Mouse (Mus musculus) liver, postnatal 0 days (tissue): ENCODE results near the gene Prickle4.

Experiments used
- CTCF ChIP-seq: sonication (generic); IDR thresholded peaks from 2 replicates; pipeline ENCODE4 v1.5.1; 2016; ENCODE audit warnings: antibody characterized with exemption, low read depth
- EP300 ChIP-seq: IDR thresholded peaks from 2 replicates; pipeline ENCODE4 v1.6.1; 2016; ENCODE audit warnings: antibody characterized with exemption, low read depth, mild to moderate bottlenecking

DNA sequence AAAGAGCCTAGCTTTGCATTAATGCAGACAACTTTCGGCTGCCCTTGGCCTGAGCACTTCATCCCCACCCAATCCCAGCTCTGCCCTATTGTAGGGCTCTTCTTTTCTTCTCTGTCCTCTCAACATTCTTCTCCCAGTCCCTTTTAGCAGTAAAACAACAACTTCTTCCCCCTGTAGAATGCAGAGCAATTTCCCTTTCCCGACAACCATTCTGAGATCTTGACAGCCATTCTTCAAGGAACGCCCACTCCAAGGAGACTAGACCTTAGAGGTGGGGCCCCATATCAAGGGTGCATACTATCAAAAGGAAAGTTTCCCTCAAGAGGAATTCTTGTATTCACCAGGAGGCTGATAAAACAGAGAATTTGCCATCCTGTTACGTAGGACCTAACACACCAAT lies 45.6 kb downstream of the Prickle4 start:
- TF ChIP-seq CTCF (no peak), EP300 (no peak)
